Mouse (Mus musculus) R1 (cell line): Measurements from ENCODE around the gene Smim4.
A peak's percentile ranks its signal among the peaks of the same experiment; 100 is the strongest.

Experiments
- DNase-seq: peaks from one replicate; pipeline ENCODE4 v3.0.0-alpha.2; 2018; ENCODE audit warnings: low read depth, low spot score

Gene Smim4

GRCm38 (mm10) chr14:31138897-31139429 is 10.2 kb upstream of the Smim4 start:
- peak; percentile 16 for DNase-seq

GRCm38 (mm10) chr14:31138219-31138896 is 9.6 kb upstream of the Smim4 start:
- peak; percentile 85 for DNase-seq

GRCm38 (mm10) chr14:31137791-31138190 is 9.0 kb upstream of the Smim4 start:
- DNase-seq: no peak

- DNase-seq: no peak
Measured at GRCm38 (mm10) chr14:31137281-31137595, 8.5 kb upstream of the Smim4 start.

GRCm38 (mm10) chr14:31136411-31137280 is 7.9 kb upstream of the Smim4 start:
- DNase-seq: no peak

GRCm38 (mm10) chr14:31135495-31136410 is 7.0 kb upstream of the Smim4 start:
- DNase-seq: no peak

- no peak for DNase-seq
Measured at GRCm38 (mm10) chr14:31134015-31135000, 5.6 kb upstream of the Smim4 start.

GRCm38 (mm10) chr14:31133023-31133665 is 4.4 kb upstream of the Smim4 start:
- DNase-seq: peak; percentile 29

- DNase-seq: no peak
Measured at GRCm38 (mm10) chr14:31132491-31132975, 3.8 kb upstream of the Smim4 start.

GRCm38 (mm10) chr14:31132031-31132430 is 3.3 kb upstream of the Smim4 start:
- no peak for DNase-seq

- peak; percentile 38 for DNase-seq
Measured at GRCm38 (mm10) chr14:31131272-31131821, 2.6 kb upstream of the Smim4 start.

GRCm38 (mm10) chr14:31130236-31131220 is 1.8 kb upstream of the Smim4 start, which contains the start of gene Nt5dc2:
Gene Nt5dc2, plus strand, starts transcription at chr14:31131053.
- peak; percentile 86 for DNase-seq

GRCm38 (mm10) chr14:31129326-31130235 is 825 bp upstream of the Smim4 start:
- DNase-seq: no peak

GRCm38 (mm10) chr14:31128101-31128825 is 493 bp downstream of the Smim4 start:
- peak; percentile 63 for DNase-seq

- DNase-seq: no peak
Measured at GRCm38 (mm10) chr14:31126826-31127225, 1.9 kb downstream of the Smim4 start.
